Mouse (Mus musculus) ovary, adult 18-20 months (tissue): ENCODE data around the gene Nkiras2.
A peak's percentile ranks its signal among the peaks of the same experiment; 100 is the strongest.
"Not testable (repeated sequence)": the region's sequence is repeated elsewhere in the genome, so short reads cannot be mapped to it uniquely, and the experiment has no call there.

Experiments used
- DNase-seq: peaks from one replicate; pipeline ENCODE4 v3.0.0; 2022; ENCODE audit warnings: low spot score, mixed read lengths

Nkiras2 gene

DNA sequence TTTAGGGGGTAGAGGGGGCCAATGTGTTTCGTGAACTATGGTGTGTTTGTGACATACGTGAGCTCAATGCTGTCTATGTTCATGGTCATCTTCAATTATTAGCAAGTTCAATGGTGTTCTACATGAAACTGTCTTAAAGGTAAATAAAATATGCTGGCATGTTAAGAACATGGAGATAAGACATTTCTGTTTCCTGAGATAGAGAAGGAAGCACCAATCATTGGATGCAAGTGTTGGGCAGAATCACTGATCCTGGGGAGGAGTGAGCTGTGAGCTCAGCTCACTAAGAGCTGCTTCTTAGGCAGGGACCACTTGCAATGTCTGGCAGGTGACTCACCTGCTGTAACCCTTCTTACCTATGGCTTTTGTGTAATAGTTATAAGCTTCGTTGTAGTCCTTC is 17.7 kb upstream of the Nkiras2 start:
- no peak for DNase-seq

DNA sequence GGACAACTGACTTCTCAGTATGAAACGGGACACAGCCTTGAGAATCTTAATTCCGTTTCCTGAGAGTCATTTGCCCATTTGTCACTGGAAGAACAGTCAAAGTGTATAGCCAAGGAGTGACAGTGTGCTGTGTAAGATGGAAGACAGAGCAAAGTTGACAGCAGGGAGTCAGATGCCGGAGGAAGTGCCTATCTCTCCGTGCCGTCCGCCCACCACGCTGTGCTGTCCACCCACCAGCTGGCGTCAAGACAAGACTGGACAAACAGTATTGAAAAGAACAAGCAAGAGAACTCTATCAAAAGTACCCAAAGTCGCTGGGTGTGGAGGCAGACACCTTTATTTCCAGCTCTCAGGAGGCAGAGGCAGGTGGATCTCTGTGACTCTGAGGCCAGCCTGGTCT is 15.9 kb upstream of the Nkiras2 start:
- no peak for DNase-seq

DNA sequence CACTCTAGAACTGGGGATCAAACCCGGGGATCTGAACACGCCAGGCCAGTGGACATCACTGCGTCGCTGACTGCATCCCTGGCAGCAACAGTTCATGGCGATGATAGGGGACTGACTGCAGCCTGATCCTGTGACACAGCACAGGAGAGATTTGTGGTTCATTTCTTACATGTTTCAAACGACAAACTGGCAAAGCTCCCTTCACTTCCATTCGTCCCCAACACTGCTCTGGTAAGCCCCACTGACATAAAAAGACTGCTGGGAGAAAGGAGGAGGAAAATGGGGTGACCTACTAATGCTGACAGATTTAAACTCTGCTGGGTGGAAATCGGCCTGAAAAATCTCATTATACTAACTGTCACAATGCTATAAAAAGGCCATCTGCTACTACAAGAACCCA is 15.2 kb upstream of the Nkiras2 start:
- no peak for DNase-seq

DNA sequence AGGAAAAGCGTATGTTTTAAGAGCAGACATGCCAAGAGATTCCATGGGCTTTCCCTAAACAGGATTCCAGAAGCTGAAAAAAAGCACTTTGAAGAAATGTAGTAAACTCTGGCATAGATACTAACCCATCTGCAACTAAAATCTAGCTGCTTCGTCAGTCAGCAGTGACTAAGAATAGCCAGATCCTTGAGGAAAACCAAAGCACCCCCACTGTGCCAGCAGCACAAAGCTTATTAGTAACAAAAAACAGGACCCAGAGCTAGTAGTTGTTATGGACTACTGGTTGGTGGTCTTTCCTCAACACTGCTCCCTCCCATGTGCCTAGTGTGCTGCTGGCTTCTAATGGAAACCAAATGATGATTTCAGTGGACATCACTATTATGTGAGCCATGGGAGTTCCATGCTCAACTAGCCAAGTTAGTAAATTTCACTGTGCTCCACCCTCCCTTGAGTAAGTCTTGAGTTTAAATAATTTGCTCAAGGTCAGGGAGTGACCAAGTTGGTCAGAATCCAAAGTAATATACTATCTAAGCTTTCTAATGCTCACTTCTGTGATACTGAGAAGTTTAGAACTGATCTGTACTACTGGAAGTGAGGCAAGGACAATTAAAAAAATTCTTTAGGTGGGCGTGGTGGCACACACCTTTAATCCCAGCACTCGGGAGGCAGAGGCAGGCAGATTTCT is 14.6 kb upstream of the Nkiras2 start:
- no peak for DNase-seq

DNA sequence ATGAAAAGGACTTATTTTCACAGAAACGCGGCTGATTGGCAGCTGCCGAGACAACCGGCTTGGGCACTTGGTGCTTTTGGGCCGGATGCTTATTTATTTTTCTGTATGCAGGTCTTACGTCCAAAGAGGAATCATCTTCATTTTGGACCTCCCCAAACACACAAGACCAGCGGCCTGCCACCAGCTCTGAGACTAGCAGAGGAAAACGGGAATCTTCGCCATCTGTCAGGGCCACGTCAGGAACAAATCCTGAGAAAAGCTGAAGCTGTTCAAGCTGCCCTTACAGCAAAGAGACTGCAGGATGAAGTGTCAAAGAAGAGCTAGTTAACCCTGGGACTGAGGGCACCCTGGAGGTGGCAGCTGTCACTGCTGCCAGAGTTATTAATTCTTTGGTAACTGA is 13.6 kb upstream of the Nkiras2 start:
- DNase-seq = no peak

DNA sequence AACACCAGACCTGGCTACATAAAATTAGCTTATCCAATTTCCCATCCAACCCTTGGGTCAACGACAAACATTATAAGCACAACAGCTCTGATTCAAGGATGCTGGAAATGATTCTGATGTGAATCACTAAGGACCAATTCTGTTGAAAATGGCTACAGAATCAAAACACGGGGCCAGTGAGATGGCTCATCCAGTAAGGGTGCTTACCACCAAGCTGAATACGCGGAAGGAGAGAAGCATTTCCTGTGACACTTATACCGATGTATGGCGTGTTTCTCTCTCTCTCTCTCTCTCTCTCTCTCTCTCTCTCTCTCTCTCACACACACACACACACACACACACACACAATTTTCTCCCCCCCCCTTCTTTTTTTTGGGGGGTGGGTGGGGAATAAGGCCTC is 11.9 kb upstream of the Nkiras2 start:
- DNase-seq = no peak

DNA sequence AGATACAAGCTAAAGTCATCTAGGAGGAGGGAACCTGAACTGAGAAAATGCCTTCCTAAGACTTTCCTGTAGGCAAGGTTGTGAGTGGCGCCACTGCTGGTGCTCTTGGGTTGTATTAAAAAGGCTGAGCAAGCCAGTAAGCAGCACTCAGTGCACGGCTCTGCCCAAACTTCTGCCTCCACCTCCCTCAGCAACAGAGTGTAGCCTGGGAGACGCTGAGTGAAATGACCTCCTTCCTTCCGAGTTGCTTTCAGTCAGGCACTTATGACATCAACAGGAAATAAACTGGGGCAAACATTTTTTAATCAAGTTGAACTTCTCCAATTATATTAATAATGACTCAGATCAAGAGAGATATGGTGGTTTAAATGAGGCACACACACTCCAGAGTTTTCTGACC is 10.2 kb upstream of the Nkiras2 start:
- no peak for DNase-seq

DNA sequence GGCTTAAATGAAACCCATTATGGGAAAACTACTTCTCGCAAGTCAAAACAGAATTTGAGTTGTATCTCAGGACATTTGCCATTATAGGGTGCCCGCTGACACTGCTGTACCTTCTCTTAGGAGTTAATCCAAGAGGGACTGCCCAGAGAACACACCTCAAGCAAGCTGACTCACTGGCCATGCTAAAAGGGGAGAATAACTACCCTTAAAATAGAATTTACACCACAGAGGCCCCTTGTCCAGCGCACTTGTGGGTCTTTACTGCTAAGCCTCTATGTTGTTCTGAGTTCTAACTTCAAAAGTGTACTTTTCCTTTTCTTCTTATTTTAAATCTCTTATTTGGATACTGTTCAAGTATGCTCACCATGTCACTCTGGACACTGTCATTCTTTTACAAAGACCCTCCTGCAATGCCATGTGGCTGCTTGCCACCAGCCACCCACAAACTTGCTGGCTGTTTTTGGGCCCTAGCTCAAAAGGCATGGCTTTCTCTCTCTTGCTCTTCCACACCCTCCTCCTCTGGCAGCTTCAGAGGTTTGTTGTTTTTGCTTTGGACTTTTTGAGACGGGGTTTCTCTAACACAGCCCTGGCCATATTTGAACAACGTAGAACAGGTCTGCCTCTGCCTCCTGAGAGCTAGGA is 9.6 kb upstream of the Nkiras2 start:
- DNase-seq = no peak

DNA sequence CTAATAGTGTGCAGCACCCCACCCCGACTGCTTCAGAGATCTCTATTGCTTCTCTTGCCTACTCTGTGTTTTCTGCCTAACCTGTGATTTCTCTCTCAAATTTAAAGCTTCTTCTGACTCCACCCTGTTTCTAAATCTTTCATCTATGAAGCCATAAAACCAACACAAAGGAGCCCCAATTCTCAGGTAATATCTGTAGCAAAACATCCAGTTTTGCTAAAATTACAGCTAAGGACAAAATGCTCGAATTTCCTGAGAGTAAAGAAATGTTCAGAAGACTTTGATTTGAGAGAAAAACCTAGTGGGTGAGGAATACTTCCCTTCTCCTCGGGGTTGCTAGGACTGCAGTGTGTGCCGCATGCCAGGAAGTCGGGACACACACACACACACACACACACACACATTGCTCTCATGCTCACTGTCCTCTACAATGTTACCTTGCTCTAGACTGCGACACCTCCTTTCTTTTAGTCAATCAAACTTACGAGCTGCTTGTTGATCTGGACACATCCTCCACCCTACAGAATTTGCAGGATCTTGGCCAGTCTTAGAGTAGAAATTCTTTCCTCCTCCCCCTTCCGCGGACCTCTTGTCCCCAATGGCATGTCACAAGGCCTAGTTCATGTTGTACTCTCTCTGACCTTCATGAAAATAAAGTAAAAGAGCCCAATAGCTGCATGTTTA is 8.9 kb upstream of the Nkiras2 start:
- DNase-seq = no peak

DNA sequence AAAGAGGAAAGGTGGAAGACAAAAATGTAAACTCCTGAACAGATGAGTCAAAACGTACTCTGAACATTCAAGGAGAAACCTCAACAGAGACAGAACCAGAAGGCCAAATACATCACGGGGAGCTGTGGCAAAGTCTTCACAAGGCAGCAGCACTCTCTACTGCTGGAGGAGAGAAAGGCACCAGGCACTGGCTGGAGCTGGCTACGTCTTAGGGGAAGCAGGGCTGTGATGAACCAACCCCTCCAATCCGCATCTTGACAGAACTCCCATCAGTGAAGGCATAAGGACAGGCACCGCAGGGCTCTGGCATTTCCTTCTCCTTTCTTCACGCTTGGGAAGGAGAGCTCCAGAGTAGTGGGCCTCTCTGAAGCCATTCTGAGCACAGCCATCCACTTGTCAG is 7.4 kb upstream of the Nkiras2 start:
- no peak for DNase-seq

DNA sequence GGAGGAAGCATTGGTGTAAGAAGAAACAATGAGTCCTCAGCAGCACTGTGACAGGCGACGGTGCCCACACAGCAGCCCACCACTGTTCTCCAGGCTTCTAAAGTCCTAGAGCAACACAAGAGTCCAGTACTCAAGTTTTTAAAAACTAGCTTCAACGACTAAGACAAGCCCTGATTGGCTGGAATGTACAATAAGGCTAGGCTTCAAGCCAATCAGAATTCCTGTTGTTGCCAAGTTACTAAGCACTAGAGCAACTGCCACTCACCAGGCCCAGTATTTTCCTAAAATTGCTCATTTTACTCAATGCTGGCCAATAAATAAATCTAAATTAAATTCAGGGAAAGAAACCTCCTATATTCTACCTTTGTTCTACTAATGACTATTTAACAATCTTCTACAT is 5.8 kb upstream of the Nkiras2 start:
- DNase-seq = no peak

DNA sequence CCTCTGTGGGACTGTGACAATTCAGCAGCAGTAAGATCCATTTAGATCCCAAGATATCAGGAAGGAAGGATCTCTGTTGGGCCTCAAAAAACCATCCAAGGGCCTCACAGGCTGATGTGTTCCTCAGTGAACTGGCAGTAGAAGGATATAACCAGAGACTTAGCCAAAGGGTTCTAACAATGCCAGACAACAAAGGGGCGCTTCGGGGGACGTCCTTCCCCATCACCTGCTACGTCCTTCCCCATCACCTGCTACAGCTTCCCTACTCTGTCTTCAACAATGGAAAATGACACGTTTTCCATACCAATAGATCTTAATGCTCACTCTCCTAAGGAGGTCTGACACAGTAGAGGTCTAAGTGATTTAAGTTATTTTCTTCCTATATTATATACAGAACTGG is 2.7 kb upstream of the Nkiras2 start:
- no peak for DNase-seq

DNA sequence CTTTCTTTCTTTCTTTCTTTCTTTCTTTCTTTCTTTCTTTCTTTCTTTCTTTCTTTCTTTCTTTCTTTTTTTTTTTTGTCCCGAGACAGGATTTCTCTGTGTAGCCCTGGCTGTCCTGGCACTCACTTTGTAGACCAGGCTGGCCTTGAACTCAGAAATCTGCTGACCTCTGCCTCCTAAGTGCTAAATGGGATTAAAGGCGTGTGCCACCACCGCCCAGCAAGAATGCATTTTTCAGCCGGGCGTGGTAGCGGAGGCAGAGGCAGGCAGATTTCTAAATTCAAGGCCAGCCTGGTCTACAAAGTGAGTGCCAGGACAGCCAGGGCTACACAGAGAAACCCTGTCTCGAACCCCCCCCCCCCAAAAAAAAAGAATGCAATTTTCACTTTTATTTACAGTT is 2.2 kb upstream of the Nkiras2 start:
- not testable (repeated sequence) for DNase-seq

DNA sequence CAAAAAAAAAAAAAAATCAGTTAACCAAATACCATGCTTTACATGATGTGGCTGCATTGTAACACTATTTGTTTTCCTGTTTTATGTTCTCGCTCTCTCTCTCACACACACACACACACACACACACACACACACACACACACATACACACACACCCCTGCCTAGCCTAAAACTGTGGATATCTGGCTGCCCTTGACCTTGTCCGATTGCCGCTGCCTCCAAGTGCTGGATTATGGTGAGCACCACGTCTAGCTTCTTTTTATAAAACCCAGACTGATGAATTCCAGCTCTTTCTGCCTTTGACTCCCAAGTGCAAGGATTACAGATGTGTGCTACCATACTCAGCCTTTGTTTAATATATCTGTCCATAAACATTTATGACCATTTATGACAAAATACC is 1.6 kb upstream of the Nkiras2 start:
- DNase-seq = peak; percentile 25

DNA sequence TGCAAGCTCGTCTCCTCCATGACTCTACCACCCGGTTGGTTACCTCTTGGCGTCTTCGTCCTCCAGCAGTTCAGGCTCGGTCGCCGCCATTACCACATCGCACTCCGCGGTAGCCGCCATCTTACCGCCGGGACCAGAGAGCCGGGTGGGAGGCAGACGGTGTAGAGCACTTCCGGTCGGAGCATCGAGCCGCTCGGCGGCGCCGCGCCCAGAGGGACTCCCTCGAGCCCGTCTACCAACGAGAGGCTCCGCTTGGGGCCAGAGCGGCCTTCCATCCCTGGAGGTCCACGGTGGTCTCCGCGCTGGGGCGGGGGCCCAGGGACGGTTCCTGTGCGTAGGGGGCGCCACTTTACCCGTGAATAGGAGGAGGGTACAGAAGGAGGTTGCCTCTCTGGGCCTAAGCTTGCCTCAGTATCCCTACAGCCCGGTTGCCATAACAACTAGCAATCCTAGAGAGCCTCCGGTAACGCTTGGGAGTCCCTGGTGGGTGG is 486 bp downstream of the Nkiras2 start:
- peak; percentile 91 for DNase-seq

DNA sequence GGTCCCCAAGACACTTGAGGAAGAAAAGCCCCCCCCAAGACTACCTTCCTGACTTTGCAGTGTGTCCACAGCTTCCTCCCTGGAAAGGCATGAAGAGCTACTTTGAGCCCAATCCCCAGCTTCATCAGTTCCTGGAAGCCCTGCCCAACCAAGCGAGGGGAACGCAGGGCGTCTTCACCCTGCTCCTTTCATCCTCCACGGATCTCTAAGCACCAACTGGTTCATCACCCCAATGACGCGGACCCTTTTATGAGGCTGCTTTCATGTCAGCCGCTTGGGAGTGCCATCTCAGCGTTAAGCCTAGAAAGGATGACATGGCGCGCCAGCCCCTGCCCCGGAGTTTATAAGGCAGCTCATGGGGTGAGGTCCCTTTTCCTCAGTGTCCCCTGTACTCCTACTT is 938 bp downstream of the Nkiras2 start, which contains the start of gene Dnajc7:
Gene Dnajc7, minus strand, starts transcription at position 187 of the 400 bp plus-strand sequence.
- DNase-seq = no peak

DNA sequence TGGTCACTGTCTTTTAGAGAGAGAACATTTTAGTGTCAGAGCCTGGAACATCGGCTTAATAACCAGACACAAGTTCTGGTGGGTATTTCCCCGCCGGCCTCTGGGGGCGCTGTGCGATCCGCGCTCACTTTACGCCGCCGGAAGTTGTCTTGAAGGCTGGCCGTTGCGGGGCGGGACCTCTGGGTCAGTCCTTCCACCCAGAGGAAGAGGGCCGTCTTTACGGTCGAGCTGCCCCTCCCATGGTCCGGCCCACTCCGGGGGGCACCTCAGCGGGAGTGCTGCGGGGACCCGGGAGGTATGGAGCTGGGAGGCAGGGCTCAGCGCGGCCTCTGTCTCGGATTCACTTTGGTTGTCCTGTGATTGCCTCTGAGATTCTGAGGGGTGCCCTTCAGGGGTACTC is 3.7 kb downstream of the Nkiras2 start:
- DNase-seq = peak; percentile 92

DNA sequence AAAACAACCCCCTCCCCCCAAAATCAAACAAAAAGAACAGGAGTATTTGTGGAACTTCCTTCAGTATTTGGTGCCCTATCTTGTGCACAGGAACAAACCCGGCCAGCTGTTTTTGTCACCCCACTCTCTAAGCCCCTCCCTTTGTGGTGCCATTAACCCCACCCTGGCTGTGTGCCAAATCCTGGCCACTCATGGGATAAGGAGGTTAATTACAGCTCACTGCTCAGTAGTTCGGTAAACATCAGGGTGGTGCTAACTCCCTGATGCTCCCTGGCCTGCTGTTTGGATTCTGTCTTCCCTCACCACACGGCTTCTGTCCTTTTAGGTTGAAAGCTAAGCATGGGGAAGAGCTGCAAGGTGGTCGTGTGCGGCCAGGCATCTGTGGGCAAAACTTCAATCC is 4.8 kb downstream of the Nkiras2 start:
- no peak for DNase-seq

DNA sequence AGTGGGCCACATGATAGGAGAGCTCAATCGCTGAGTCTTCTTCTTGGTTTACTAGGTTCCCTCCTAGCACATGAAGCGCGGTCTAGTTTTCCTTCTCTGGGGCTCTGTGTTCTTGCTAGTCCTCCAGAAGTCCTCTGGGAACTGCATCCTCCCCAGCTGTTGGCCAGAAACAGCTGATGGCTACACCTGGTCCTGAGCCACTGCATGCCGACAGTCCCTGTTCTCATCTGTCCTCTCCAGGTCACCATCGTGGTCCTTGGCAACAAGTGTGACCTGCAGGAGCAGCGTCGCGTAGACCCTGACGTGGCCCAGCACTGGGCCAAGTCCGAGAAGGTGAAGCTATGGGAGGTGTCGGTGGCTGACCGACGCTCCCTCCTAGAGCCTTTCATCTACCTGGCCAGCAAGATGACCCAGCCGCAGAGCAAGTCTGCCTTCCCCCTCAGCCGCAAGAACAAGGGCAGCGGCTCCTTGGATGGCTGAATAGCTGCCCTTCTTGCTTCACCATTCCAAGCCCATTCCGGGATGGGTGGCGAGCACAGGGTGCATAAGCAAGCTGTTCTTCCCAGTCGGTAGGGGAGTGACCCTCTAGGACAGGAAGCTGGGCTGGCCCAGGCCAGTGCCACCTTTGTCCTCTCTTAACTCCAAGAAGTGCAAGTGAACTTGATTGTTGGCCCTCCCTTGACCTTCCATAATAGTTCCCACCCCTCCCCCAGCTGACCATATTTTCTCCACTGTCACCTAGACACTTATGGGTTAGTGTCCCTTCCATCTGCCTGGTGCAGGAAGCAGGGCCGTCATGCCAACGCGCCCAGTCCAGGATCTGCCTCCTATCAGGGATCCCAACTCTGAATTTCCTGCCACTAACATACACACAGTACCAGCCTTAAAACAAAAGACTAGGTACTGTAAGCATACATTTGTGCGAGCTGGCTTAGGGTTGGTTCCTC is 7.0 kb downstream of the Nkiras2 start:
- DNase-seq = no peak

DNA sequence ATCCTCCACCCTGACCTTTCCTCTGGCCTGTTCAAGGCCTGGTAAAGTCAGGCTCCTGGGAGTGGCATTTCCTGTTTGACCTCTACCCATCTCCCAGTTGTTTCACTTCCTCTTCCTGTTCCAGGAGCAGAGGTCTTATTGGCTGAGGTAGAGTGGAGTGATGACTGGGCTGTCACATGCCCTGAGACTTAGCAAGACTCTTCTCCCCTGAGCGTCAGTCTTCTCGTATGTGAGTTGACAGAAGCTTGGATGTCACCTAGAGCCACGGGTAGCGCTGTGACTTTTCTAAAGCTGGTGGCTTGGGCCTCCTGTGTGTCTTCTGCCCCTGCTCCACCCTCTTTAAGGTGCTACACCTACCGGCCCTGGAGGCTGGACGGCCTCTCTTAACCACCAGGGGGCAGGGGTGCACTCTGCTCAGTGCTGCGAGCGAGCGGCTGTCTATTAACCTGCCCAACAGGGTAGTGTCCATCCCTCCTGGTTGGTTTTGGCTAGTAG is 7.7 kb downstream of the Nkiras2 start:
- DNase-seq = no peak

DNA sequence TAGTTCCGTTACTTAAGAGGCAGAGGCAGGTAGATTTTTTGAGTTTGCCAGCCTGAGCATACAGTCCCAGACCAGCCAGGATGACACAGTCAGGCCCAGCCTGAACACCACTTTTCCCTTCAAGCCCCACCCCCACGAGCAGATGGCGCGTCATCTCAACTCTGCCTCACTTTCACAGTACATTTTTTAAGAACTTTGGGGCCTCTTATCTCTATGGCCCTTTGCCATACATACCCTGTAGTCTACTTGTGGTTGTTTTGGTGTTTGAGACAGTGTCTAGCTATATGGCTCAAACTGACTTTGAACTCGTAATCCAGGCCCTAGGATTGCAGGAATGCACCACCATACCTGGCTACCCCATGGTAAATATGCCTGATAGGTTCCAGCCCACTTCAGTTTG is 9.0 kb downstream of the Nkiras2 start:
- no peak for DNase-seq

DNA sequence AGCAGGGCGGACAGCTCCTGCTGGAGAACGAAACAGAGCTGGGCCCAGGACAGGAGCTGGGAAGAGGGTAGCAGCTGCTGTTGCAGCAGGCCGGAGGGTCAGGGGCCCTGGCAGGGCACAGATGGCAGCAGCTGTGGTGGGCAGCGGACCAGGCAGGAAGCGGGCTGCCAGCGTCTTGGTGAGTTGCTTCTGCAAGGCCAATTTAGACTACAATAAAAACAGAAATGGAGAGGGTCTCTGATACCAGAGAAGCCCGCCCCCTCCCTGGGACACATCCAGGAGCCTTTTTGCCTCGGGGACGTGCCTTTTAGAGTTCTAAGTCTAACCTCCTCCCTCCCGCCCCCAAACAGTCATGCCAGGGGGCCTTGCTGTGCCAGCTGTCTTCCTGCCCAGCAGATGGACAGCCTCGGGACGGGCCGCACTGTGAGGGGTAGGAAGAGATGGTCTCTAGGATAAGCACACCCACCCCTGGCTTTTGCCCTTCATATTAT is 9.9 kb downstream of the Nkiras2 start:
- DNase-seq = no peak
